Mouse (Mus musculus): ENCODE data around the gene Isg20l2.
A peak's percentile ranks its signal among the peaks of the same experiment; 100 is the strongest.

The Isg20l2 gene

GRCm38 (mm10) chr3:87974381-87974987 lies 44.4 kb downstream of the Isg20l2 start:
- DNase-seq (ENCODE audit: low spot score in 2 of 2), result no peak

- no peak for DNase-seq (ENCODE audit: low spot score in 2 of 2)
These were observed 49.4 kb downstream of the Isg20l2 start for GRCm38 (mm10) chr3:87979493-87979892.

GRCm38 (mm10) chr3:87980085-87980484 lies 50.0 kb downstream of the Isg20l2 start:
- no peak for DNase-seq (ENCODE audit: low spot score in 2 of 2)

- no peak for DNase-seq (ENCODE audit: low spot score in 2 of 2)
These were observed 50.6 kb downstream of the Isg20l2 start for GRCm38 (mm10) chr3:87980728-87981127.

GRCm38 (mm10) chr3:87981214-87981760 lies 51.2 kb downstream of the Isg20l2 start:
- DNase-seq (ENCODE audit: low spot score in 2 of 2), result no peak

GRCm38 (mm10) chr3:87981894-87982835 lies 52.1 kb downstream of the Isg20l2 start:
- no peak for DNase-seq (ENCODE audit: low spot score in 2 of 2)

GRCm38 (mm10) chr3:87982836-87983601 lies 52.9 kb downstream of the Isg20l2 start:
- DNase-seq (ENCODE audit: low spot score in 2 of 2), result no peak

GRCm38 (mm10) chr3:87983627-87984026 lies 53.5 kb downstream of the Isg20l2 start:
- DNase-seq (ENCODE audit: low spot score in 2 of 2), result no peak

GRCm38 (mm10) chr3:87984094-87984493 lies 54.0 kb downstream of the Isg20l2 start:
- no peak for DNase-seq (ENCODE audit: low spot score in 2 of 2)

GRCm38 (mm10) chr3:87985505-87986320 lies 55.6 kb downstream of the Isg20l2 start:
- no peak for DNase-seq (ENCODE audit: low spot score in 2 of 2)

GRCm38 (mm10) chr3:87986868-87987267 lies 56.8 kb downstream of the Isg20l2 start:
- DNase-seq (ENCODE audit: low spot score in 2 of 2), result peak; percentile 86 to 88

GRCm38 (mm10) chr3:87987633-87988032 lies 57.5 kb downstream of the Isg20l2 start:
- DNase-seq (ENCODE audit: low spot score in 2 of 2), result no peak

- DNase-seq (ENCODE audit: low spot score in 2 of 2), result no peak
These were observed 58.0 kb downstream of the Isg20l2 start for GRCm38 (mm10) chr3:87988068-87988467.

- no peak for DNase-seq (ENCODE audit: low spot score in 2 of 2)
These were observed 59.8 kb downstream of the Isg20l2 start for GRCm38 (mm10) chr3:87989935-87990334.
